Mouse (Mus musculus) embryonic fibroblast, embryonic 13.5 days (primary cell): ENCODE data around the gene Pex7.

Experiments
- CTCF ChIP-seq: IDR thresholded peaks from 2 replicates; pipeline ENCODE4 v1.5.1; 2011; ENCODE audit warnings: mild to moderate bottlenecking, control low read depth, low read length, moderate library complexity, borderline replicate concordance; ENCODE audit not compliant: insufficient read depth
- POLR2A ChIP-seq: IDR thresholded peaks from 2 replicates; pipeline ENCODE4 v1.6.1; 2011; ENCODE audit warnings: low read depth, mild to moderate bottlenecking, control low read depth, low read length, moderate library complexity

DNA sequence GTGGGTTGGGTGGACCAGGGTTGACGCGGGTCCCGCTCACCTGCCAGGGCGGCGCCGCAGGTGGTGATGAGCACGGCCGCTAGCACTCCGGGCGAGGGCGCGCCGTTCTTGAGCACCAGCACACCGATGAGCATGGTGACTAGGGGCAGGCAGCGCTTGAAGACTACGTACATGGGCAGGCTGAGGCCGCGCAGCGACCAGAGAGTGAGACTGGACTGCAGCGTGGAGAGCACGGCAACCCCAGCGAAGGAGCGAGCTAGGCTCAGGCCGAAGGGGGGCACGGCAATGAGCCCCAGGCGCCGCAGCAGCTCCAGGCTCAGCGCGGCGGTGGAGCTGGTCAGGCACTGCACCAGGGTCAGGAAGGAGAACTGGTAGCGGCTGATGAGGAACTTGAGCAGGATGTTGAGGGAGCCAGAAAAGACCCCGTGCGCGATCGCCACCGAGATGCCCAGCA, 56.9 kb downstream of the Pex7 start:
- TF ChIP-seq CTCF (no peak), POLR2A (no peak)
